Mouse (Mus musculus): ENCODE data around the gene Sdc3. TPM values are rescaled to one million over a fixed set of nuclear protein-coding genes. Genes with fewer than 3 reads are reported as not detected.
A peak's percentile ranks its signal among the peaks of the same experiment; 100 is the strongest.

Sdc3 gene
- polyA plus RNA-seq, 1 experiment from 2014 or later: 41.1 TPM

- 82% methylated on average over 2 of the region's 2 CpGs for WGBS
- no peak overlapping the region for H3K9ac ChIP-seq
- H3K27me3 ChIP-seq: no peaks in the 10 kb centered on the region
- no peak overlapping the region for H3K27ac ChIP-seq
- H3K4me1 ChIP-seq: no peaks in the 10 kb centered on the region
- ATAC-seq (ENCODE audit: insufficient number of reproducible peaks, insufficient read depth, low FRiP score, low TSS enrichment): no peak
- no peaks in the 10 kb centered on the region for H3K9me3 ChIP-seq
- peaks cover 85% of the 10 kb centered on the region for H3K36me3 ChIP-seq
- H3K4me2 ChIP-seq (replicated peaks): no peak overlapping the region
- H3K4me3 ChIP-seq: no peak overlapping the region
These were observed 25.9 kb upstream of the Sdc3 start for GRCm38 (mm10) chr4:130766387-130766786.

- 94% methylated on average over 4 of the region's 4 CpGs for WGBS
These were observed 25.4 kb upstream of the Sdc3 start for GRCm38 (mm10) chr4:130766926-130767325.

GRCm38 (mm10) chr4:130773899-130774298 is 18.4 kb upstream of the Sdc3 start:
- Histone ChIP-seq H3K9ac (no peak overlapping the region), H3K4me1 (peaks cover 8% of the 10 kb centered on the region; the same call in 1 of the 2 replicates)
- 88% methylated on average over 4 of the region's 4 CpGs for WGBS

More at GRCm38 (mm10) chr4:130766926-130767325, 25.4 kb upstream of the Sdc3 start:
- Histone ChIP-seq H3K36me3 (peaks cover 86% of the 10 kb centered on the region), H3K4me1 (no peaks in the 10 kb centered on the region), H3K27me3 (no peaks in the 10 kb centered on the region), H3K27ac (no peak overlapping the region), H3K4me2 (replicated peaks) (no peak overlapping the region), H3K9me3 (no peaks in the 10 kb centered on the region), H3K9ac (no peak overlapping the region), H3K4me3 (no peak overlapping the region)
- ATAC-seq (ENCODE audit: insufficient number of reproducible peaks, insufficient read depth, low FRiP score, low TSS enrichment): no peak

GRCm38 (mm10) chr4:130774822-130775221 is 17.5 kb upstream of the Sdc3 start:
- 95% methylated on average over 4 of the region's 4 CpGs for WGBS
- H3K9me3 ChIP-seq: no peaks in the 10 kb centered on the region
- no peak for ATAC-seq (ENCODE audit: insufficient number of reproducible peaks, insufficient read depth, low FRiP score, low TSS enrichment)
- no peak overlapping the region for H3K9ac ChIP-seq
- no peak overlapping the region for H3K4me2 ChIP-seq (replicated peaks)
- H3K4me1 ChIP-seq: peaks cover 8% of the 10 kb centered on the region; the same call in 1 of the 2 replicates
- no peak overlapping the region for H3K27ac ChIP-seq
- H3K27me3 ChIP-seq: no peaks in the 10 kb centered on the region
- H3K4me3 ChIP-seq: no peak overlapping the region
- H3K36me3 ChIP-seq: peaks cover 84% of the 10 kb centered on the region

More at GRCm38 (mm10) chr4:130773899-130774298, 18.4 kb upstream of the Sdc3 start:
- H3K4me2 ChIP-seq (replicated peaks): no peak overlapping the region
- H3K9me3 ChIP-seq: no peaks in the 10 kb centered on the region
- H3K4me3 ChIP-seq: no peak overlapping the region
- no peak overlapping the region for H3K27ac ChIP-seq
- H3K36me3 ChIP-seq: peaks cover 81% of the 10 kb centered on the region
- no peak for ATAC-seq (ENCODE audit: insufficient number of reproducible peaks, insufficient read depth, low FRiP score, low TSS enrichment)
- no peaks in the 10 kb centered on the region for H3K27me3 ChIP-seq

- H3K9ac ChIP-seq: no peak overlapping the region
- H3K27me3 ChIP-seq: no peaks in the 10 kb centered on the region
- no peak overlapping the region for H3K4me3 ChIP-seq
- ATAC-seq (ENCODE audit: insufficient number of reproducible peaks, insufficient read depth, low FRiP score, low TSS enrichment): no peak
- no peak overlapping the region for H3K4me2 ChIP-seq (replicated peaks)
- no peaks in the 10 kb centered on the region for H3K9me3 ChIP-seq
- peaks cover 74% of the 10 kb centered on the region for H3K36me3 ChIP-seq
- peaks cover 8% of the 10 kb centered on the region; the same call in 1 of the 2 replicates for H3K4me1 ChIP-seq
- 56% methylated on average over 10 of the region's 10 CpGs for WGBS
- peak overlapping the region; percentile 24; the same call in 1 of the 2 replicates for H3K27ac ChIP-seq
These were observed 14.7 kb upstream of the Sdc3 start for GRCm38 (mm10) chr4:130777647-130778046.

- ATAC-seq (ENCODE audit: insufficient number of reproducible peaks, insufficient read depth, low FRiP score, low TSS enrichment): no peak
- no peaks in the 10 kb centered on the region for H3K9me3 ChIP-seq
These were observed 13.3 kb upstream of the Sdc3 start for GRCm38 (mm10) chr4:130779037-130779436.

GRCm38 (mm10) chr4:130782492-130782891 is 9.8 kb upstream of the Sdc3 start:
- Histone ChIP-seq H3K36me3 (peaks cover 33% of the 10 kb centered on the region), H3K9me3 (no peaks in the 10 kb centered on the region), H3K9ac (no peak overlapping the region), H3K4me3 (no peak overlapping the region), H3K4me2 (replicated peaks) (no peak overlapping the region), H3K4me1 (0 out of 2 replicates have a peak, but pooled peaks cover 7% of the 10 kb centered on the region), H3K27me3 (no peaks in the 10 kb centered on the region), H3K27ac (no peak overlapping the region; the same call in 1 of the 2 replicates)
- no peak for ATAC-seq (ENCODE audit: insufficient number of reproducible peaks, insufficient read depth, low FRiP score, low TSS enrichment)
- WGBS: 94% methylated on average over 2 of the region's 2 CpGs

More at GRCm38 (mm10) chr4:130779037-130779436, 13.3 kb upstream of the Sdc3 start:
- H3K4me1 ChIP-seq: peaks cover 8% of the 10 kb centered on the region; the same call in 1 of the 2 replicates
- no peak overlapping the region for H3K4me2 ChIP-seq (replicated peaks)
- no peak overlapping the region for H3K4me3 ChIP-seq
- peaks cover 60% of the 10 kb centered on the region for H3K36me3 ChIP-seq
- 84% methylated on average over 3 of the region's 3 CpGs for whole genome bisulfite sequencing
- H3K27me3 ChIP-seq: no peaks in the 10 kb centered on the region
- H3K27ac ChIP-seq: no peak overlapping the region
- no peak overlapping the region for H3K9ac ChIP-seq

GRCm38 (mm10) chr4:130784755-130785154 is 7.6 kb upstream of the Sdc3 start:
- no peaks in the 10 kb centered on the region for H3K27me3 ChIP-seq
- WGBS: 16% methylated on average over 4 of the region's 4 CpGs
- H3K4me1 ChIP-seq: 0 out of 2 replicates have a peak, but pooled peaks cover 7% of the 10 kb centered on the region
- ATAC-seq (ENCODE audit: insufficient number of reproducible peaks, insufficient read depth, low FRiP score, low TSS enrichment): no peak
- H3K4me3 ChIP-seq: no peak overlapping the region
- H3K9ac ChIP-seq: no peak overlapping the region
- H3K36me3 ChIP-seq: peaks cover 17% of the 10 kb centered on the region; the same call in 1 of the 2 replicates
- H3K4me2 ChIP-seq (replicated peaks): no peak overlapping the region
- H3K27ac ChIP-seq: no peak overlapping the region
- H3K9me3 ChIP-seq: no peaks in the 10 kb centered on the region

- H3K27me3 ChIP-seq: no peaks in the 10 kb centered on the region
These were observed 4.8 kb upstream of the Sdc3 start for GRCm38 (mm10) chr4:130787530-130787929.

GRCm38 (mm10) chr4:130790180-130790579 is 2.2 kb upstream of the Sdc3 start:
- H3K9ac ChIP-seq: no peak overlapping the region
- ATAC-seq (ENCODE audit: insufficient number of reproducible peaks, insufficient read depth, low FRiP score, low TSS enrichment): no peak

More at GRCm38 (mm10) chr4:130787530-130787929, 4.8 kb upstream of the Sdc3 start:
- no peak overlapping the region for H3K27ac ChIP-seq
- no peaks in the 10 kb centered on the region for H3K36me3 ChIP-seq
- 71% methylated on average over 5 of the region's 5 CpGs for WGBS
- 0 out of 2 replicates have a peak, but pooled peaks cover 11% of the 10 kb centered on the region for H3K4me1 ChIP-seq
- H3K9ac ChIP-seq: no peak overlapping the region
- ATAC-seq (ENCODE audit: insufficient number of reproducible peaks, insufficient read depth, low FRiP score, low TSS enrichment): no peak
- no peak overlapping the region for H3K4me2 ChIP-seq (replicated peaks)
- no peak overlapping the region for H3K4me3 ChIP-seq
- no peaks in the 10 kb centered on the region for H3K9me3 ChIP-seq

GRCm38 (mm10) chr4:130791811-130792375 is 444 bp upstream of the Sdc3 start:
- peak overlapping the region; percentile 94 for H3K4me3 ChIP-seq
- no peaks in the 10 kb centered on the region for H3K36me3 ChIP-seq
- 0 out of 2 replicates have a peak, but pooled peaks have one; percentile 18 for ATAC-seq (ENCODE audit: insufficient number of reproducible peaks, insufficient read depth, low FRiP score, low TSS enrichment)
- H3K9ac ChIP-seq: peak overlapping the region; percentile 90
- peak overlapping the region; percentile 95 for H3K4me2 ChIP-seq (replicated peaks)
- no peaks in the 10 kb centered on the region for H3K27me3 ChIP-seq
- no peaks in the 10 kb centered on the region for H3K9me3 ChIP-seq
- peak overlapping the region; percentile 69 for H3K27ac ChIP-seq
- H3K4me1 ChIP-seq: peaks cover 29% of the 10 kb centered on the region
- 5% methylated on average over 19 of the region's 19 CpGs for WGBS

More at GRCm38 (mm10) chr4:130790180-130790579, 2.2 kb upstream of the Sdc3 start:
- Histone ChIP-seq H3K9me3 (no peaks in the 10 kb centered on the region), H3K4me3 (no peak overlapping the region), H3K27me3 (no peaks in the 10 kb centered on the region), H3K4me1 (peaks cover 29% of the 10 kb centered on the region), H3K27ac (no peak overlapping the region), H3K36me3 (no peaks in the 10 kb centered on the region), H3K4me2 (replicated peaks) (no peak overlapping the region)
- WGBS: 12% methylated on average over 6 of the region's 6 CpGs

- WGBS: 36% methylated on average over 7 of the region's 7 CpGs
- H3K4me2 ChIP-seq (replicated peaks): peak overlapping the region; percentile 95
- no peaks in the 10 kb centered on the region for H3K36me3 ChIP-seq
- no peaks in the 10 kb centered on the region for H3K27me3 ChIP-seq
- peaks cover 42% of the 10 kb centered on the region for H3K4me1 ChIP-seq
- H3K27ac ChIP-seq: peak overlapping the region; percentile 69; the same call in 1 of the 2 replicates
- H3K9me3 ChIP-seq: no peaks in the 10 kb centered on the region
- peak overlapping the region; percentile 90 for H3K9ac ChIP-seq
- no peak; the same call in 1 of the 2 replicates for ATAC-seq (ENCODE audit: insufficient number of reproducible peaks, insufficient read depth, low FRiP score, low TSS enrichment)
- H3K4me3 ChIP-seq: peak overlapping the region; percentile 94
These were observed 804 bp downstream of the Sdc3 start for GRCm38 (mm10) chr4:130793180-130793501.

All from embryonic facial prominence, embryonic 12.5 days (tissue).